In genomic region chr1:171247916-171248315, GRCm38 (mm10) we compare ENCODE assay signal across 9 mouse cellular contexts. TPM values are rescaled to one million over a fixed set of nuclear protein-coding genes. Genes with fewer than 3 reads are reported as not detected.
DNase-seq lines count a peak whose midpoint lies in the region; ATAC-seq and TF ChIP-seq lines count a peak whose summit lies in the region.
"Had no signal": no experiment of that assay in that cellular context is flagged by ENCODE, and none has a peak within 500 bp of the region (broad histone marks: within the 10 kb centered on the region; RNA-seq: fewer than 3 reads in every experiment).

No protein-coding gene starts in this region.

- peak overlapping the region; percentile 89 for H3K27ac ChIP-seq in layer of hippocampus, adult 2 months
- peak overlapping the region; percentile 63 for H3K27ac ChIP-seq in forebrain, embryonic 11.5 days (ENCODE audit: low read depth, low read length)
- peak overlapping the region; percentile 86 for H3K27ac ChIP-seq in intestine, embryonic 15.5 days
- peak overlapping the region; percentile 42; the same call in 1 of the 2 replicates for H3K27ac ChIP-seq in neural tube, embryonic 12.5 days

- no peak for ATAC-seq in forebrain, embryonic 11.5 days (replicated peaks; ENCODE audit: low FRiP score)
- ATAC-seq in intestine, embryonic 15.5 days, result no peak
- ATAC-seq in neural tube, embryonic 12.5 days (ENCODE audit: low FRiP score, low read depth), result no peak

- no peak for TF ChIP-seq CTCF in layer of hippocampus, adult 2 months (conservative IDR thresholded peaks at IDR 0.05)

- no peak for DNase-seq in layer of hippocampus, adult 2 months (ENCODE audit: low spot score in 2 of 2)
- no peak for DNase-seq in layer of hippocampus, adult 18-20 months (ENCODE audit: low spot score in 2 of 2)
- no peak for DNase-seq in forebrain, embryonic 11.5 days (ENCODE audit: low spot score)
- no peak for DNase-seq in layer of hippocampus, adult 8-10 months (ENCODE audit: low spot score in 2 of 2)
- no peak for DNase-seq in T-cell, adult 2 months (ENCODE audit: low spot score)
- DNase-seq in left cerebral cortex, postnatal 4 days, result no peak

- peak overlapping the region; percentile 68 for H3K4me3 ChIP-seq in layer of hippocampus, adult 2 months
- no peak overlapping the region for H3K4me3 ChIP-seq in forebrain, embryonic 11.5 days (ENCODE audit: low read depth, low read length)
- peak overlapping the region; percentile 65; the same call in 1 of the 2 replicates for H3K4me3 ChIP-seq in intestine, embryonic 15.5 days (replicated peaks)
- H3K4me3 ChIP-seq in neural tube, embryonic 12.5 days, result no peak overlapping the region; the same call in 1 of the 2 replicates

- peak overlapping the region; percentile 8; the same call in 1 of the 2 replicates for H3K9ac ChIP-seq in forebrain, embryonic 11.5 days (ENCODE audit: low read length)
- H3K9ac ChIP-seq in intestine, embryonic 15.5 days, result peak overlapping the region; percentile 15; the same call in 1 of the 2 replicates
- H3K9ac ChIP-seq in neural tube, embryonic 12.5 days, result 0 out of 2 replicates have a peak overlapping the region, but pooled peaks have one; percentile 1

- WGBS in forebrain, embryonic 11.5 days, result 28% methylated on average over 4 of the region's 4 CpGs
- WGBS in intestine, embryonic 15.5 days, result 21% methylated on average over 4 of the region's 4 CpGs
- WGBS in neural tube, embryonic 12.5 days, result 24% methylated on average over 4 of the region's 4 CpGs

- no peaks in the 10 kb centered on the region for H3K36me3 ChIP-seq in forebrain, embryonic 11.5 days (ENCODE audit: control insufficient read depth, insufficient read depth, low read length)
- H3K36me3 ChIP-seq in intestine, embryonic 15.5 days, result 0 out of 2 replicates have a peak, but pooled peaks cover 6% of the 10 kb centered on the region
- H3K36me3 ChIP-seq in neural tube, embryonic 12.5 days, result peaks cover 22% of the 10 kb centered on the region

- H3K4me2 ChIP-seq in forebrain, embryonic 11.5 days (ENCODE audit: low read depth, low read length, severe bottlenecking), result peak overlapping the region; percentile 50
- H3K4me2 ChIP-seq in intestine, embryonic 15.5 days (replicated peaks), result peak overlapping the region; percentile 64
- peak overlapping the region; percentile 79 for H3K4me2 ChIP-seq in neural tube, embryonic 12.5 days (replicated peaks)

- H3K27me3 ChIP-seq in forebrain, embryonic 11.5 days (ENCODE audit: control insufficient read depth, insufficient read depth, low read length), result no peaks in the 10 kb centered on the region
- 0 out of 2 replicates have a peak, but pooled peaks cover 4% of the 10 kb centered on the region for H3K27me3 ChIP-seq in intestine, embryonic 15.5 days (replicated peaks)
- H3K27me3 ChIP-seq in neural tube, embryonic 12.5 days (replicated peaks), result no peaks in the 10 kb centered on the region

- H3K9me3 ChIP-seq in forebrain, embryonic 11.5 days (ENCODE audit: control insufficient read depth, low read length), result no peaks in the 10 kb centered on the region
- H3K9me3 ChIP-seq in intestine, embryonic 15.5 days, result no peaks in the 10 kb centered on the region
- H3K9me3 ChIP-seq in neural tube, embryonic 12.5 days, result no peaks in the 10 kb centered on the region

- intact Hi-C loops in left cerebral cortex, postnatal 4 days (cut with DNase I), result no loop called here

- H3K4me1 ChIP-seq in forebrain, embryonic 11.5 days (replicated peaks; ENCODE audit: control insufficient read depth, insufficient read depth, low read length), result peaks cover 32% of the 10 kb centered on the region
- peaks cover 49% of the 10 kb centered on the region for H3K4me1 ChIP-seq in intestine, embryonic 15.5 days (replicated peaks)
- peaks cover 54% of the 10 kb centered on the region for H3K4me1 ChIP-seq in neural tube, embryonic 12.5 days

RNA-seq across cellular contexts. Expression of gene Adamts4, which starts 2.3 kb away (rescaled TPM):
- total RNA-seq in layer of hippocampus, adult 2 months (2021), result 10 to 100 TPM in 1 of 2 experiments, 1 to 10 TPM in 1; 9.6 to 10.9 TPM
- total RNA-seq in layer of hippocampus, adult 18-20 months (2021), result 10 to 100 TPM; 10.9 to 11.9 TPM
- polyA plus RNA-seq in forebrain, embryonic 11.5 days (2014; fragmentation: Nextera tagmentation; extraction: Ambion mirVana), result 6.6 and 7.1 TPM in 2 replicates
- 6.3 and 6.8 TPM in 2 replicates for polyA plus RNA-seq in intestine, embryonic 15.5 days (2015; fragmentation: Nextera tagmentation; extraction: Ambion mirVana)
- 6.2 and 6.3 TPM in 2 replicates for polyA plus RNA-seq in neural tube, embryonic 12.5 days (2016; fragmentation: Nextera tagmentation; extraction: Ambion mirVana)
- 10 to 100 TPM; 11.6 to 13.7 (median 12.4) TPM for total RNA-seq in layer of hippocampus, adult 8-10 months (2022)
- total RNA-seq in left cerebral cortex, postnatal 4 days (2021), result 1 to 10 TPM; 4.2 to 5.3 TPM

RNA-seq across cellular contexts. Expression of gene Ndufs2, which starts 3.3 kb away (rescaled TPM):
- total RNA-seq in layer of hippocampus, adult 2 months (2021), result 100 to 1,000 TPM; 254 to 273 TPM
- 100 to 1,000 TPM; 270 to 277 TPM for total RNA-seq in layer of hippocampus, adult 18-20 months (2021)
- polyA plus RNA-seq in forebrain, embryonic 11.5 days (2014; fragmentation: Nextera tagmentation; extraction: Ambion mirVana), result 257 and 264 TPM in 2 replicates
- 304 and 326 TPM in 2 replicates for polyA plus RNA-seq in intestine, embryonic 15.5 days (2015; fragmentation: Nextera tagmentation; extraction: Ambion mirVana)
- polyA plus RNA-seq in neural tube, embryonic 12.5 days (2016; fragmentation: Nextera tagmentation; extraction: Ambion mirVana), result 233 and 247 TPM in 2 replicates
- total RNA-seq in layer of hippocampus, adult 8-10 months (2022), result 100 to 1,000 TPM; 263 to 286 (median 271) TPM
- total RNA-seq in left cerebral cortex, postnatal 4 days (2021), result 100 to 1,000 TPM; 183 to 186 TPM

RNA-seq across cellular contexts. Expression of gene Fcer1g, which starts 13.8 kb away (rescaled TPM):
- total RNA-seq in layer of hippocampus, adult 2 months (2021), result 10 to 100 TPM; 14.9 to 17.2 TPM
- total RNA-seq in layer of hippocampus, adult 18-20 months (2021), result 10 to 100 TPM; 16.3 to 20.8 TPM
- polyA plus RNA-seq in forebrain, embryonic 11.5 days (2014; fragmentation: Nextera tagmentation; extraction: Ambion mirVana), result 18.4 and 18.6 TPM in 2 replicates
- polyA plus RNA-seq in intestine, embryonic 15.5 days (2015; fragmentation: Nextera tagmentation; extraction: Ambion mirVana), result 51.5 and 54.5 TPM in 2 replicates
- 21.9 and 24.3 TPM in 2 replicates for polyA plus RNA-seq in neural tube, embryonic 12.5 days (2016; fragmentation: Nextera tagmentation; extraction: Ambion mirVana)
- total RNA-seq in layer of hippocampus, adult 8-10 months (2022), result 10 to 100 TPM; 10.9 to 95.1 (median 48.8) TPM
- 1 to 10 TPM; 7.1 to 8.0 TPM for total RNA-seq in left cerebral cortex, postnatal 4 days (2021)

RNA-seq across cellular contexts. Expression of gene B4galt3, which starts 22.2 kb away (rescaled TPM):
- 10 to 100 TPM; 73.1 to 79.3 TPM for total RNA-seq in layer of hippocampus, adult 2 months (2021)
- 10 to 100 TPM; 71.0 to 71.4 TPM for total RNA-seq in layer of hippocampus, adult 18-20 months (2021)
- polyA plus RNA-seq in forebrain, embryonic 11.5 days (2014; fragmentation: Nextera tagmentation; extraction: Ambion mirVana), result 72.3 and 75.5 TPM in 2 replicates
- polyA plus RNA-seq in intestine, embryonic 15.5 days (2015; fragmentation: Nextera tagmentation; extraction: Ambion mirVana), result 54.2 and 54.5 TPM in 2 replicates
- 88.3 and 95.6 TPM in 2 replicates for polyA plus RNA-seq in neural tube, embryonic 12.5 days (2016; fragmentation: Nextera tagmentation; extraction: Ambion mirVana)
- total RNA-seq in layer of hippocampus, adult 8-10 months (2022), result 10 to 100 TPM; 63.5 to 76.8 (median 70.2) TPM
- 10 to 100 TPM; 74.2 to 87.8 TPM for total RNA-seq in left cerebral cortex, postnatal 4 days (2021)

RNA-seq across cellular contexts. Expression of gene Apoa2, which starts 23.1 kb away (rescaled TPM):
- 1 to 10 TPM; 1.2 to 1.9 TPM for total RNA-seq in layer of hippocampus, adult 2 months (2021)
- total RNA-seq in layer of hippocampus, adult 18-20 months (2021), result 1 to 10 TPM; 2.2 to 3.1 TPM
- 1.6 and 1.9 TPM in 2 replicates for polyA plus RNA-seq in forebrain, embryonic 11.5 days (2014; fragmentation: Nextera tagmentation; extraction: Ambion mirVana)
- 84.7 and 123 TPM in 2 replicates for polyA plus RNA-seq in intestine, embryonic 15.5 days (2015; fragmentation: Nextera tagmentation; extraction: Ambion mirVana)
- polyA plus RNA-seq in neural tube, embryonic 12.5 days (2016; fragmentation: Nextera tagmentation; extraction: Ambion mirVana), result 5.4 and 7.6 TPM in 2 replicates
- total RNA-seq in layer of hippocampus, adult 8-10 months (2022), result 1 to 10 TPM; 1.9 to 3.1 (median 2.5) TPM
- 1 to 10 TPM; 2.6 to 3.0 TPM for total RNA-seq in left cerebral cortex, postnatal 4 days (2021)
- total RNA-seq: hematopoietic stem cell, adult 5-6 weeks had no signal

Comparison
In these comparisons a context has a peak if more than half of its experiments do, and no peak if none do; other contexts are left out.
1. H3K4me3 ChIP-seq: peak in layer of hippocampus, adult 2 months (single experiment) and intestine, embryonic 15.5 days (single experiment); none in forebrain, embryonic 11.5 days (single experiment) and neural tube, embryonic 12.5 days (single experiment).
2. Peak in every context shown above with its lines, with median percentiles within 50 percentile points of each other: H3K27ac ChIP-seq, H3K4me2 ChIP-seq and H3K9ac ChIP-seq.